Mouse (Mus musculus): ENCODE measurements around the gene Pdcd4. TPM values are rescaled to one million over a fixed set of nuclear protein-coding genes. Genes with fewer than 3 reads are reported as not detected.

Gene Pdcd4
- total and polyA plus RNA-seq, 2 experiments from 2014 or later, result 10.0 to 83.9 TPM

DNA sequence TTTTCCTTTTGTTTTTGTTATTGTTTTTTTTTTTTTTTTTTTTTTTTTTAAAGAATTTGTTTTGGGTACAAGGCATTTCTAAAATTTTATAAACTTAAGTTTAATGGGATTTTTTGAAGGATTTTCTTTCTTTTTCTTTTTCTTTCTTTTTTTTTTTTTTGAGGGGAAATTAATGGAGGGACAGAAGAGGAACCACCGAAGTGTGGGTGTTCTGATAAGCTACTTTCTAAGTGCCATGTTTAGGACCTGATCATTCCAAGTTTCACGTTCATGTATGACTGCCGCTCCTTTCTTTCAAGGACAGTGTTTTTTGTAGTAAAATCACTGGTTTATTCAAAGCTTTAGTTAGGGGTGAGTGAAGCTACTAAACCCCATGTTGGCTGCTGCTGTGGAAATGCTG, 37.2 kb downstream of the Pdcd4 start:
- TF ChIP-seq CTCF (IDR thresholded peaks at IDR 0.05; ENCODE audit: low read depth), result no peak
- no peaks in the 10 kb centered on the region for H3K27me3 ChIP-seq (ENCODE audit: insufficient read depth, low read length)
- no peak for ATAC-seq
- no peaks in the 10 kb centered on the region for H3K9me3 ChIP-seq (ENCODE audit: low read length)
- no peak overlapping the region for H3K4me2 ChIP-seq (ENCODE audit: low read depth, low read length)
- H3K9ac ChIP-seq (replicated peaks; ENCODE audit: low read length), result no peak overlapping the region
- DNase-seq (ENCODE audit: low spot score), result no peak
- peaks cover 19% of the 10 kb centered on the region for H3K36me3 ChIP-seq (ENCODE audit: insufficient read depth, low read length)
- H3K27ac ChIP-seq, result no peak overlapping the region
- WGBS, result 86% methylated on average over 3 of the region's 3 CpGs
- H3K4me1 ChIP-seq (ENCODE audit: insufficient read depth, low read length), result no peaks in the 10 kb centered on the region
- no peak overlapping the region for H3K4me3 ChIP-seq (ENCODE audit: low read length)

DNA sequence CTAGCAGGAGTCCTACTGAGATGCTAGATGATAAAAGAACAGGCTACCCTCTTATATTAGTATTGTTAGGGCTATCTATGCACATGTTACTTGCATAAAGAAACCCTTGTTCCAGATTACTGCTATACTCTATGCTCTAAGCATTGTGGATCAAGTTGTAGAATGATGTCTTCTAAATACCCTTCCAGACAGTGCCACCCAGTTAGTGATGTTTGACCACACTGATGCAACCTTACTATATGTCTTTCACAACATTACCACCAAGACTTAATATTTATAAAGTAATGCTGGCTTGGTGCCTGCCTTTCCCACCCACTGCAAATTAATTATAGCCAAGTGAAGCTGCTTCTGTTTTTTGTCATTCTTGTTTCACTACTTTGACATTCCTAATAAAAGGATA, 41.0 kb downstream of the Pdcd4 start:
- no peak for DNase-seq (ENCODE audit: low spot score)
- Histone ChIP-seq H3K27ac (no peak overlapping the region), H3K4me3 (ENCODE audit: low read length) (no peak overlapping the region), H3K27me3 (ENCODE audit: insufficient read depth, low read length) (no peaks in the 10 kb centered on the region), H3K4me1 (ENCODE audit: insufficient read depth, low read length) (no peaks in the 10 kb centered on the region), H3K36me3 (ENCODE audit: insufficient read depth, low read length) (peaks cover 21% of the 10 kb centered on the region), H3K9ac (replicated peaks; ENCODE audit: low read length) (no peak overlapping the region), H3K4me2 (ENCODE audit: low read depth, low read length) (no peak overlapping the region), H3K9me3 (ENCODE audit: low read length) (no peaks in the 10 kb centered on the region)
- no peak for ATAC-seq
- TF ChIP-seq CTCF (IDR thresholded peaks at IDR 0.05; ENCODE audit: low read depth), result no peak

- no peak overlapping the region for H3K4me3 ChIP-seq (ENCODE audit: low read length)
- no peaks in the 10 kb centered on the region for H3K27me3 ChIP-seq (ENCODE audit: insufficient read depth, low read length)
- no peaks in the 10 kb centered on the region for H3K9me3 ChIP-seq (ENCODE audit: low read length)
- DNase-seq (ENCODE audit: low spot score), result no peak
- ATAC-seq, result no peak
- no peak for TF ChIP-seq CTCF (IDR thresholded peaks at IDR 0.05; ENCODE audit: low read depth)
- H3K4me2 ChIP-seq (ENCODE audit: low read depth, low read length), result no peak overlapping the region
- no peak overlapping the region for H3K27ac ChIP-seq
- H3K9ac ChIP-seq (replicated peaks; ENCODE audit: low read length), result no peak overlapping the region
- peaks cover 21% of the 10 kb centered on the region for H3K36me3 ChIP-seq (ENCODE audit: insufficient read depth, low read length)
- H3K4me1 ChIP-seq (ENCODE audit: insufficient read depth, low read length), result no peaks in the 10 kb centered on the region
These were observed 42.0 kb downstream of the Pdcd4 start for GRCm38 (mm10) chr19:53934046-53934445.

DNA sequence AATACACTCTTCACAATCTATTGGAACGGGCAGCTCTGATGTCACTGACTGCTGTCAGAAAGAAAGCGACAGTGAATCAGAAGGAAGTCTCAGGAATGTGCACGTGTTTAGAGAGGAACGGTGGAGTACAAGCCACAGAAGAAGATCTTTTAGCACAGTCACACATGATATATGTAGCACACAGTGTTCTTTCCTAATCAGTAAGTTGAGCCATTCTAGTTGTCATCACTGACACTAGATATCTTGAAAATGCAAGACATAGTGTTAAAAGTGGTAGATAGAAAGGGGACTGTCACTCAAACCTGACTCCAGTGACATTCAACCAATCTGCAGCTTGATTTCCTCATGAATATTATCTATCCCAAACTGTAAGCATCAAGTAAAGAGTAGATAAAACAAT, 47.4 kb downstream of the Pdcd4 start:
- H3K9ac ChIP-seq (replicated peaks; ENCODE audit: low read length), result no peak overlapping the region
- H3K4me1 ChIP-seq (ENCODE audit: insufficient read depth, low read length), result 0 out of 2 replicates have a peak, but pooled peaks cover 5% of the 10 kb centered on the region
- no peaks in the 10 kb centered on the region for H3K27me3 ChIP-seq (ENCODE audit: insufficient read depth, low read length)
- DNase-seq (ENCODE audit: low spot score), result no peak
- ATAC-seq, result no peak
- no peaks in the 10 kb centered on the region for H3K9me3 ChIP-seq (ENCODE audit: low read length)
- TF ChIP-seq CTCF (IDR thresholded peaks at IDR 0.05; ENCODE audit: low read depth), result no peak
- no peak overlapping the region for H3K27ac ChIP-seq
- 81% methylated on average over 4 of the region's 4 CpGs for WGBS
- peaks cover 8% of the 10 kb centered on the region; the same call in 1 of the 2 replicates for H3K36me3 ChIP-seq (ENCODE audit: insufficient read depth, low read length)
- no peak overlapping the region for H3K4me3 ChIP-seq (ENCODE audit: low read length)
- no peak overlapping the region for H3K4me2 ChIP-seq (ENCODE audit: low read depth, low read length)

- no peaks in the 10 kb centered on the region for H3K27me3 ChIP-seq (ENCODE audit: insufficient read depth, low read length)
- TF ChIP-seq CTCF (IDR thresholded peaks at IDR 0.05; ENCODE audit: low read depth), result no peak
- H3K9me3 ChIP-seq (ENCODE audit: low read length), result no peaks in the 10 kb centered on the region
- no peak overlapping the region for H3K27ac ChIP-seq
- no peak overlapping the region for H3K4me2 ChIP-seq (ENCODE audit: low read depth, low read length)
- H3K4me3 ChIP-seq (ENCODE audit: low read length), result no peak overlapping the region
- H3K9ac ChIP-seq (replicated peaks; ENCODE audit: low read length), result no peak overlapping the region
- 86% methylated on average over 4 of the region's 4 CpGs for WGBS
- H3K36me3 ChIP-seq (ENCODE audit: insufficient read depth, low read length), result peaks cover 8% of the 10 kb centered on the region; the same call in 1 of the 2 replicates
- ATAC-seq, result no peak
- H3K4me1 ChIP-seq (ENCODE audit: insufficient read depth, low read length), result peaks cover 6% of the 10 kb centered on the region; the same call in 1 of the 2 replicates
- no peak for DNase-seq (ENCODE audit: low spot score)
These were observed 49.1 kb downstream of the Pdcd4 start for GRCm38 (mm10) chr19:53941139-53941538.

- Histone ChIP-seq H3K9me3 (ENCODE audit: low read length) (no peaks in the 10 kb centered on the region), H3K9ac (replicated peaks; ENCODE audit: low read length) (no peak overlapping the region), H3K27ac (no peak overlapping the region), H3K27me3 (ENCODE audit: insufficient read depth, low read length) (no peaks in the 10 kb centered on the region), H3K36me3 (ENCODE audit: insufficient read depth, low read length) (peaks cover 3% of the 10 kb centered on the region; the same call in 1 of the 2 replicates), H3K4me1 (ENCODE audit: insufficient read depth, low read length) (peaks cover 10% of the 10 kb centered on the region; the same call in 1 of the 2 replicates), H3K4me3 (ENCODE audit: low read length) (no peak overlapping the region), H3K4me2 (ENCODE audit: low read depth, low read length) (peak overlapping the region; percentile 66; the same call in 1 of the 2 replicates)
- WGBS, result 96% methylated on average over 2 of the region's 2 CpGs
- no peak for DNase-seq (ENCODE audit: low spot score)
- ATAC-seq, result no peak
- no peak for TF ChIP-seq CTCF (IDR thresholded peaks at IDR 0.05; ENCODE audit: low read depth)
These were observed 50.3 kb downstream of the Pdcd4 start for GRCm38 (mm10) chr19:53942342-53942741.
